Mouse (Mus musculus) spleen, adult 2 months (tissue): ENCODE results near the gene Tbc1d2b.

Experiments
- CTCF ChIP-seq: fragments of 200-500 bp; IDR thresholded peaks from 2 replicates; pipeline ENCODE4 v1.5.1; 2011; ENCODE audit warnings: mild to moderate bottlenecking, inconsistent platforms; ENCODE audit not compliant: insufficient read depth, insufficient read length, insufficient replicate concordance; ENCODE audit errors: extremely low read depth
- POLR2A ChIP-seq: fragments of 200-500 bp; IDR thresholded peaks from 2 replicates; pipeline ENCODE4 v1.6.1; 2011; ENCODE audit warnings: low read depth, low read length, inconsistent platforms

GRCm38 (mm10) chr9:90182636-90183421, 87.8 kb downstream of the Tbc1d2b start:
- TF ChIP-seq CTCF (no peak), POLR2A (no peak)
